Mouse (Mus musculus): Measurements from ENCODE around the gene March9. TPM values are rescaled to one million over a fixed set of nuclear protein-coding genes. Genes with fewer than 3 reads are reported as not detected.
A peak's percentile ranks its signal among the peaks of the same experiment; 100 is the strongest.
"Not testable (repeated sequence)": the region's sequence is repeated elsewhere in the genome, so short reads cannot be mapped to it uniquely, and the experiment has no call there.

The March9 gene
- polyA plus RNA-seq, 1 experiment from 2014 or later: 1.3 TPM

DNA sequence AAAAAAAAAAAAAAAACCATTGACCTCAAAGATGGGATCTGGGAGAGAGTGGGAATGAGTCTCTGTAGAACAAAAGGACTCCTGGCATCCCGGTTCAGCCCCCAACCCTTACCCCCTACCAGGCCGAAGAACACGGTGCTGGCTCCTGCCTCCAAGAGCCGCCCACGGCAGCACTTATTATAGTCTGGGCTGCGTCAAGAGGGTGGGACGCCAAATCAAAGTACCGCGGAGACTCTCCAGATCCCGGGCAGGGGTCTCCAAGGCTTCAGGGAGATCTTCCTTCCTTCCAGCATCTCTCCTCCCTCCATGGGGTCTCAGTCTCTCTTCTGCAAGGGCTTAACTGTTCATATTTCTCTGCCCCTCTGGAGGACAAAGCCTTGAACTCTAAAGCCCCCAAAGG, 17.5 kb upstream of the March9 start:
- H3K9me3 ChIP-seq (replicated peaks): no peaks in the 10 kb centered on the region; the same call in 1 of the 2 replicates
- 6% methylated on average over 10 of the region's 10 CpGs for WGBS
- peaks cover 75% of the 10 kb centered on the region for H3K27me3 ChIP-seq (ENCODE audit: low read depth, poor library complexity, severe bottlenecking)
- H3K4me1 ChIP-seq: peaks cover 62% of the 10 kb centered on the region
- peak overlapping the region; percentile 73 for H3K4me3 ChIP-seq
- DNase-seq (ENCODE audit: low spot score): no peak
- no peaks in the 10 kb centered on the region for H3K36me3 ChIP-seq
- H3K27ac ChIP-seq (replicated peaks): peak overlapping the region; percentile 83; the same call in 1 of the 2 replicates

- DNase-seq (ENCODE audit: low spot score): no peak
- Histone ChIP-seq H3K4me1 (peaks cover 53% of the 10 kb centered on the region), H3K4me3 (no peak overlapping the region), H3K36me3 (no peaks in the 10 kb centered on the region), H3K27ac (replicated peaks) (no peak overlapping the region), H3K9me3 (replicated peaks) (no peaks in the 10 kb centered on the region; the same call in 1 of the 2 replicates), H3K27me3 (ENCODE audit: low read depth, poor library complexity, severe bottlenecking) (peaks cover 61% of the 10 kb centered on the region)
- WGBS: 65% methylated on average over 4 of the region's 4 CpGs
These were observed 16.1 kb upstream of the March9 start for GRCm38 (mm10) chr10:127076082-127076481.

DNA sequence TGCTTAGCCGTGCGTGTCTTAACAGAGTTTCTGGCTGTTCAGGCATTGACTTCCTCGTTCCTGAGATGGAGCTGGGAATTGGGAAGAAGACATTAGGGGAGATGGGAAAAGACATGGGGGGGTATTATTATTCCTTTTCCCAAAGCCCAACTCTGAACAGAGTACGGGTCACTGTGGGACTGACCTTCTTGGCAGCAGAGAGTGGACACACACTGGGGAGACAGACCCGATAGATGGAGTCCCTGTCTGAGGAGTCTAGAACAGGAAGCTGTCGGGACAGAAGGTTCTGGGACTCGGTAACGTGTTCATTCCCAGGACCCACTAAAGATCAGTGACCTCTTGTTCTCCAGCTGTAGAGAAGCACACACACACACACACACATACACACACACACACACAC, 15.7 kb upstream of the March9 start:
- WGBS: 81% methylated on average over 8 of the region's 8 CpGs

GRCm38 (mm10) chr10:127075080-127075479, 15.1 kb upstream of the March9 start, which contains the start of gene Agap2:
Gene Agap2, plus strand, starts transcription at chr10:127075284.
- no peaks in the 10 kb centered on the region; the same call in 1 of the 2 replicates for H3K9me3 ChIP-seq (replicated peaks)
- peaks cover 51% of the 10 kb centered on the region for H3K27me3 ChIP-seq (ENCODE audit: low read depth, poor library complexity, severe bottlenecking)
- no peak within 1 kb of the TSS for H3K4me3 ChIP-seq
- DNase-seq (ENCODE audit: low spot score): no peak
- peaks cover 49% of the 10 kb centered on the region for H3K4me1 ChIP-seq
- 70% methylated on average over 9 of the region's 9 CpGs for WGBS
- H3K27ac ChIP-seq (replicated peaks): peak within 1 kb of the TSS; percentile 9; the same call in 1 of the 2 replicates
- no peaks in the 10 kb centered on the region for H3K36me3 ChIP-seq

More for the DNA sequence above, 15.7 kb upstream of the March9 start:
- Histone ChIP-seq H3K36me3 (no peaks in the 10 kb centered on the region), H3K4me1 (peaks cover 53% of the 10 kb centered on the region), H3K4me3 (no peak overlapping the region), H3K27me3 (ENCODE audit: low read depth, poor library complexity, severe bottlenecking) (peaks cover 57% of the 10 kb centered on the region), H3K27ac (replicated peaks) (peak overlapping the region; percentile 9; the same call in 1 of the 2 replicates), H3K9me3 (replicated peaks) (no peaks in the 10 kb centered on the region; the same call in 1 of the 2 replicates)
- DNase-seq (ENCODE audit: low spot score): no peak

- 98% methylated on average over 1 of the region's 1 CpGs for WGBS
- DNase-seq (ENCODE audit: low spot score): no peak
- H3K4me3 ChIP-seq: no peak overlapping the region
- no peak overlapping the region for H3K27ac ChIP-seq (replicated peaks)
- H3K27me3 ChIP-seq (ENCODE audit: low read depth, poor library complexity, severe bottlenecking): peaks cover 40% of the 10 kb centered on the region
- H3K4me1 ChIP-seq: peaks cover 44% of the 10 kb centered on the region
- no peaks in the 10 kb centered on the region for H3K36me3 ChIP-seq
- no peaks in the 10 kb centered on the region for H3K9me3 ChIP-seq (replicated peaks)
These were observed 14.0 kb upstream of the March9 start for GRCm38 (mm10) chr10:127073981-127074380.

GRCm38 (mm10) chr10:127072969-127073368, 13.0 kb upstream of the March9 start:
- DNase-seq (ENCODE audit: low spot score); H3K4me3 ChIP-seq; H3K9me3 ChIP-seq (replicated peaks); H3K27ac ChIP-seq (replicated peaks): not testable (repeated sequence)
- peaks cover 32% of the 10 kb centered on the region for H3K27me3 ChIP-seq (ENCODE audit: low read depth, poor library complexity, severe bottlenecking)
- 86% methylated on average over 2 of the region's 2 CpGs for WGBS
- H3K36me3 ChIP-seq: peaks cover 10% of the 10 kb centered on the region
- H3K4me1 ChIP-seq: peaks cover 44% of the 10 kb centered on the region

- Histone ChIP-seq H3K36me3 (peaks cover 17% of the 10 kb centered on the region), H3K4me1 (peaks cover 40% of the 10 kb centered on the region)
- 92% methylated on average over 4 of the region's 4 CpGs for WGBS
These were observed 12.3 kb upstream of the March9 start for GRCm38 (mm10) chr10:127072270-127072669.

DNA sequence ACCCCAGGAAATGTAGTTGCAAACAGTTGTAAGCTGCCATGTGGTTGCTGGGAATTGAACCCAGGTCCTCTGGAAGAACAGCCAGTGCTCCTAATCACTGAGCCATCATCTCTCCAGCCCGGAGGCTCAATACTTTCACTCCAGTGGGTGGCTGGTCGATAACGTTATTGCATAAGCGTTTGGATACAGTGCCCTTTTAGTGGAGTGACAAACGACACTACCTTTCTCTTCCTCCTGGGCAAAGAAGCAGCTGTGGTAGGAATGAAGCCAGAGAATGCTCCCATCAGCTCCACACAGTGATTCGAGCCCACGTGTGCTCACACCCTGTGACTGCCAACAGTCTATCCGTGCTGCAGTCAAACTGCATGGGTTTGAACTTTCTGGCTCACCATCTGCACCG, 11.2 kb upstream of the March9 start:
- DNase-seq (ENCODE audit: low spot score): no peak
- H3K36me3 ChIP-seq: peaks cover 28% of the 10 kb centered on the region
- 81% methylated on average over 9 of the region's 9 CpGs for WGBS
- H3K27ac ChIP-seq (replicated peaks): 0 out of 2 replicates have a peak overlapping the region, but pooled peaks have one; percentile 92
- no peaks in the 10 kb centered on the region for H3K9me3 ChIP-seq (replicated peaks)
- H3K4me1 ChIP-seq: peaks cover 41% of the 10 kb centered on the region
- peak overlapping the region; percentile 71 for H3K4me3 ChIP-seq
- peaks cover 15% of the 10 kb centered on the region for H3K27me3 ChIP-seq (ENCODE audit: low read depth, poor library complexity, severe bottlenecking)

More at GRCm38 (mm10) chr10:127072270-127072669, 12.3 kb upstream of the March9 start:
- not testable (repeated sequence) for DNase-seq (ENCODE audit: low spot score); H3K27ac ChIP-seq (replicated peaks); H3K9me3 ChIP-seq (replicated peaks); H3K4me3 ChIP-seq
- H3K27me3 ChIP-seq (ENCODE audit: low read depth, poor library complexity, severe bottlenecking): peaks cover 25% of the 10 kb centered on the region

GRCm38 (mm10) chr10:127070190-127071121, 10.5 kb upstream of the March9 start, which contains the start of gene Tspan31:
Gene Tspan31, minus strand, starts transcription at chr10:127070264.
- H3K9me3 ChIP-seq (replicated peaks): no peaks in the 10 kb centered on the region
- H3K27ac ChIP-seq (replicated peaks): peak within 1 kb of the TSS; percentile 92
- peak; percentile 92 for DNase-seq (ENCODE audit: low spot score)
- 4% methylated on average over 36 of the region's 36 CpGs for WGBS
- peaks cover 7% of the 10 kb centered on the region; the same call in 1 of the 2 replicates for H3K27me3 ChIP-seq (ENCODE audit: low read depth, poor library complexity, severe bottlenecking)
- peak within 1 kb of the TSS; percentile 71 for H3K4me3 ChIP-seq
- peaks cover 44% of the 10 kb centered on the region for H3K4me1 ChIP-seq
- peaks cover 35% of the 10 kb centered on the region for H3K36me3 ChIP-seq

- peak; percentile 51 for DNase-seq (ENCODE audit: low spot score)
- Histone ChIP-seq H3K36me3 (peaks cover 44% of the 10 kb centered on the region), H3K27ac (replicated peaks) (peak overlapping the region; percentile 92), H3K27me3 (ENCODE audit: low read depth, poor library complexity, severe bottlenecking) (no peaks in the 10 kb centered on the region), H3K4me3 (peak overlapping the region; percentile 71), H3K4me1 (peaks cover 49% of the 10 kb centered on the region), H3K9me3 (replicated peaks) (no peaks in the 10 kb centered on the region)
- WGBS: 9% methylated on average over 30 of the region's 30 CpGs
These were observed 9.6 kb upstream of the March9 start for GRCm38 (mm10) chr10:127069281-127070189.

- WGBS: 88% methylated on average over 9 of the region's 9 CpGs
These were observed 8.5 kb upstream of the March9 start for GRCm38 (mm10) chr10:127068360-127069038.

More at GRCm38 (mm10) chr10:127068360-127069038, 8.5 kb upstream of the March9 start:
- Histone ChIP-seq H3K4me1 (peaks cover 52% of the 10 kb centered on the region), H3K27ac (replicated peaks) (peak overlapping the region; percentile 92), H3K9me3 (replicated peaks) (no peaks in the 10 kb centered on the region), H3K27me3 (ENCODE audit: low read depth, poor library complexity, severe bottlenecking) (no peaks in the 10 kb centered on the region), H3K4me3 (peak overlapping the region; percentile 71), H3K36me3 (peaks cover 49% of the 10 kb centered on the region)
- no peak for DNase-seq (ENCODE audit: low spot score)
